In the genomic region with DNA sequence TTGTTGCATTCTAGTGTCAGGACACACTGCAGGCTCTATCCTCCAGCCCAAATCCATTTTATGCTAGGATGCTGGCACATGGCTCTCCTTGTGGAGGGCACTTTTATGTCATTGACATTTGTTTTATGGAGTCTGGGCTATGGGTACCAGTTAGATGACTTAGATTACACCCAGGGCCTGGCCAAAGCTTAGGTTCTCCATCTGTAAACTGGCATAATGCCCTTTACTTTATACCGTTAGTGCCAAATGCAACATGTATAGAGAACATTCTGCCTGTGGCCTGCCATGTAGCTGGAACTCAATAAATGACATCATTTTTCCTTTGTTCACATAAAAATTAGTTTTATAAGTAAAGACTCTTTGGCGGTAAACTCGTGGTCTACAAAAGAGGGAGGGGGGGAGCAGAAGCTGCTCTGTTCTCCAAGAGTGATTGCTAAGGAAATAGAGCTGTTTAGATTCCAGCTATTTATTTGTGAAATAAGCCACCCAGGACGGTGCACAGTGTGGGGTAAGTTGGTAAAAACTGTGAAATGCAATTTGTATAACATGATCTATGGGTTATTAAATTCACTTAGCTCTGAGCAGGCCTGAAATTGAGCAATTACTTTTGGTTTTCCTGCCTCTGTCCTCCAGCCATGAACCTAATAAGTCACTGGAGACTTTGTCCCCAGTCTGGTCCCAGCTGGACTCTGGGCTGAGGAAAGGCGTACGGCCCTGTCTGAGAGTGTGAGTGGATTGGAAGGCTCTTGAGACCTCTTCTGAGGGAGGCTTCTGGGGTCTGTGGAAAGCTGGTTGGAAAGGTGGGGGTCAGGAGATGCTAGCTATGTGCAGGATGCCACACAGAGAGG, we compare ENCODE assay signal across 15 mouse cellular contexts.
DNase-seq lines count a peak whose midpoint lies in the region; ATAC-seq lines count a peak whose summit lies in the region.
"Had no signal": no experiment of that assay in that cellular context is flagged by ENCODE, and none has a peak within 500 bp of the region (broad histone marks: within the 10 kb centered on the region; RNA-seq: fewer than 3 reads in every experiment).

No protein-coding gene starts in this region.

- no peak overlapping the region for H3K4me3 ChIP-seq in lung, embryonic 15.5 days
- H3K4me3 ChIP-seq in intestine, embryonic 14.5 days (ENCODE audit: low read depth, low read length), result no peak overlapping the region
- H3K4me3 ChIP-seq: embryonic facial prominence, embryonic 15.5 days; heart, adult 2 months had no signal

- WGBS in lung, embryonic 15.5 days, result 39% methylated on average over 6 of the region's 6 CpGs
- WGBS in intestine, embryonic 14.5 days, result 44% methylated on average over 6 of the region's 6 CpGs

- no peak for DNase-seq in lung, postnatal 36 days
- no peak for DNase-seq in intestine, embryonic 14.5 days (ENCODE audit: low spot score)
- peak; percentile 42 for DNase-seq in kidney, adult 9 months
- peak; percentile 35 for DNase-seq in mesoderm, embryonic 11.5 days (ENCODE audit: low read depth, low spot score)
- DNase-seq in heart, adult 11 months, result no peak
- no peak for DNase-seq in retina, embryonic 14.5 days (ENCODE audit: low spot score)
- DNase-seq: adrenal gland, adult 2 months; heart, adult 2 months; heart, postnatal 36 days; right cerebral cortex, postnatal 14 days; thymus, postnatal 36 days had no signal

- no peak overlapping the region for H3K4me2 ChIP-seq in lung, embryonic 15.5 days
- H3K4me2 ChIP-seq in intestine, embryonic 14.5 days (ENCODE audit: low read length), result no peak overlapping the region
- H3K4me2 ChIP-seq: embryonic facial prominence, embryonic 15.5 days; liver, embryonic 11.5 days had no signal

- peak; percentile 69 for ATAC-seq in lung, embryonic 15.5 days (ENCODE audit: borderline replicate concordance, extremely low read depth, low FRiP score, low TSS enrichment)
- peak; percentile 60; the same call in 1 of the 2 replicates for ATAC-seq in intestine, embryonic 14.5 days (replicated peaks; ENCODE audit: low FRiP score, low TSS enrichment, low read depth)
- ATAC-seq: forebrain, embryonic 16.5 days had no signal

- no peaks in the 10 kb centered on the region for H3K27me3 ChIP-seq in lung, embryonic 15.5 days
- H3K27me3 ChIP-seq in intestine, embryonic 14.5 days (replicated peaks; ENCODE audit: control insufficient read depth, insufficient read depth, low read length), result no peaks in the 10 kb centered on the region

- H3K36me3 ChIP-seq in lung, embryonic 15.5 days, result no peaks in the 10 kb centered on the region
- H3K36me3 ChIP-seq in intestine, embryonic 14.5 days (ENCODE audit: control insufficient read depth, insufficient read depth, low read length), result no peaks in the 10 kb centered on the region
- H3K36me3 ChIP-seq: embryonic facial prominence, embryonic 15.5 days had no signal

- H3K27ac ChIP-seq in lung, embryonic 15.5 days, result no peak overlapping the region
- H3K27ac ChIP-seq in intestine, embryonic 14.5 days (ENCODE audit: low read depth), result peak overlapping the region; percentile 67
- H3K27ac ChIP-seq: embryonic facial prominence, embryonic 15.5 days; heart, adult 2 months had no signal

- peaks cover 22% of the 10 kb centered on the region for H3K4me1 ChIP-seq in lung, embryonic 15.5 days
- peaks cover 14% of the 10 kb centered on the region; the same call in 1 of the 2 replicates for H3K4me1 ChIP-seq in intestine, embryonic 14.5 days (replicated peaks; ENCODE audit: control insufficient read depth, insufficient read depth, low read length)

- H3K9ac ChIP-seq in lung, embryonic 15.5 days, result no peak overlapping the region
- H3K9ac ChIP-seq in intestine, embryonic 14.5 days (ENCODE audit: low read length), result no peak overlapping the region
- H3K9ac ChIP-seq: embryonic facial prominence, embryonic 15.5 days had no signal

- no peaks in the 10 kb centered on the region for H3K9me3 ChIP-seq in lung, embryonic 15.5 days
- no peaks in the 10 kb centered on the region for H3K9me3 ChIP-seq in intestine, embryonic 14.5 days (ENCODE audit: control insufficient read depth, low read length)
- H3K9me3 ChIP-seq: embryonic facial prominence, embryonic 15.5 days had no signal

Comparison
In these comparisons a context has a peak if more than half of its experiments do, and no peak if none do; other contexts are left out.
1. DNase-seq: peak in kidney, adult 9 months (single experiment) and mesoderm, embryonic 11.5 days (single experiment); none in lung, postnatal 36 days (single experiment), intestine, embryonic 14.5 days (single experiment), heart, adult 11 months (single experiment) and retina, embryonic 14.5 days (single experiment).